Mouse (Mus musculus) olfactory bulb, adult 2 months (tissue): ENCODE measurements around the gene Frmd5. TPM values are rescaled to one million over a fixed set of nuclear protein-coding genes. Genes with fewer than 3 reads are reported as not detected.

Experiments used
- H3K27ac ChIP-seq: fragments of 200-500 bp; 2 replicates; pipeline ENCODE4 v1.5.1; 2012; ENCODE audit warnings: low read depth, low read length; ENCODE audit not compliant: insufficient read depth
- H3K4me1 ChIP-seq: fragments of 200-500 bp; 2 replicates; pipeline ENCODE4 v1.6.1; 2012; ENCODE audit warnings: low read length; ENCODE audit not compliant: control insufficient read depth, insufficient read depth
- H3K4me3 ChIP-seq: fragments of 200-500 bp; 2 replicates; pipeline ENCODE4 v1.5.1; 2012; ENCODE audit warnings: mild to moderate bottlenecking, low read depth, low read length, moderate library complexity; ENCODE audit not compliant: insufficient read depth
- CTCF ChIP-seq: fragments of 200-500 bp; IDR thresholded peaks from 2 replicates; pipeline ENCODE4 v1.5.1; 2012; ENCODE audit warnings: low read depth, mild to moderate bottlenecking, low read length, moderate library complexity; ENCODE audit not compliant: insufficient read depth
- POLR2A ChIP-seq: fragments of 200-500 bp; IDR thresholded peaks from 2 replicates; pipeline ENCODE4 v1.6.1; 2012; ENCODE audit warnings: mild to moderate bottlenecking, low read depth, low read length, moderate library complexity; ENCODE audit not compliant: insufficient read depth
- WGBS: fragments of 180-500 bp; shearing (Covaris S2); methylation state at CpG from one replicate; pipeline ENCODE4 v1.1.7; 2018; 5-methylcytosine and 5-hydroxymethylcytosine counted together
- polyA plus RNA-seq: library from polyadenylated mRNA; stranded (reverse); fragments of >200 nt; gene quantifications from 2 replicates; pipeline ENCODE4 v1.2.4, GENCODE M21; 2012; ENCODE audit warnings: low replicate concordance; ENCODE audit not compliant: missing spikeins, insufficient read depth, insufficient read length

The Frmd5 gene
- polyA plus RNA-seq, 1 experiment, result not detected

- 76% methylated on average over 11 of the region's 11 CpGs for WGBS
- H3K4me3 ChIP-seq, result no peak overlapping the region
- no peak for TF ChIP-seq POLR2A
- TF ChIP-seq CTCF, result no peak
- H3K4me1 ChIP-seq, result peaks cover 10% of the 10 kb centered on the region
- no peak overlapping the region for H3K27ac ChIP-seq
These were observed 197.7 kb downstream of the Frmd5 start for GRCm38 (mm10) chr2:121609141-121609724.

- 31% methylated on average over 4 of the region's 4 CpGs for WGBS
- Histone ChIP-seq H3K27ac (no peak overlapping the region), H3K4me1 (peaks cover 2% of the 10 kb centered on the region; the same call in 1 of the 2 replicates), H3K4me3 (no peak overlapping the region)
- TF ChIP-seq POLR2A, result no peak
- TF ChIP-seq CTCF, result no peak
These were observed 204.5 kb downstream of the Frmd5 start for GRCm38 (mm10) chr2:121602397-121602796.

- 51% methylated on average over 7 of the region's 7 CpGs for WGBS
- Histone ChIP-seq H3K4me3 (no peak overlapping the region), H3K4me1 (peaks cover 2% of the 10 kb centered on the region; the same call in 1 of the 2 replicates), H3K27ac (no peak overlapping the region)
- TF ChIP-seq CTCF, result no peak
- no peak for TF ChIP-seq POLR2A
These were observed 205.3 kb downstream of the Frmd5 start for GRCm38 (mm10) chr2:121601543-121601942.

- no peak for TF ChIP-seq CTCF
- Histone ChIP-seq H3K4me3 (no peak overlapping the region), H3K27ac (no peak overlapping the region), H3K4me1 (peaks cover 2% of the 10 kb centered on the region; the same call in 1 of the 2 replicates)
- WGBS, result 89% methylated on average over 8 of the region's 8 CpGs
These were observed 206.2 kb downstream of the Frmd5 start for GRCm38 (mm10) chr2:121600736-121601135.

GRCm38 (mm10) chr2:121598249-121598648 lies 208.6 kb downstream of the Frmd5 start:
- WGBS, result 80% methylated on average over 7 of the region's 7 CpGs

GRCm38 (mm10) chr2:121596621-121597020 lies 210.3 kb downstream of the Frmd5 start:
- WGBS, result 89% methylated on average over 2 of the region's 2 CpGs
- no peak overlapping the region for H3K27ac ChIP-seq
- no peak overlapping the region for H3K4me3 ChIP-seq
- TF ChIP-seq POLR2A, result no peak
- TF ChIP-seq CTCF, result no peak
- H3K4me1 ChIP-seq, result 0 out of 2 replicates have a peak, but pooled peaks cover 4% of the 10 kb centered on the region

More at GRCm38 (mm10) chr2:121598249-121598648, 208.6 kb downstream of the Frmd5 start:
- no peak overlapping the region for H3K4me3 ChIP-seq
- no peak for TF ChIP-seq POLR2A
- TF ChIP-seq CTCF, result no peak
- H3K4me1 ChIP-seq, result peaks cover 6% of the 10 kb centered on the region; the same call in 1 of the 2 replicates
- H3K27ac ChIP-seq, result no peak overlapping the region

- Histone ChIP-seq H3K4me3 (no peak overlapping the region), H3K4me1 (0 out of 2 replicates have a peak, but pooled peaks cover 4% of the 10 kb centered on the region), H3K27ac (no peak overlapping the region)
- 39% methylated on average over 8 of the region's 8 CpGs for WGBS
- TF ChIP-seq CTCF (no peak), POLR2A (no peak)
These were observed 212.1 kb downstream of the Frmd5 start for GRCm38 (mm10) chr2:121594660-121595291.

- H3K4me3 ChIP-seq, result no peak overlapping the region
- 0 out of 2 replicates have a peak, but pooled peaks cover 4% of the 10 kb centered on the region for H3K4me1 ChIP-seq
- H3K27ac ChIP-seq, result no peak overlapping the region
- WGBS, result 68% methylated on average over 3 of the region's 3 CpGs
- no peak for TF ChIP-seq POLR2A
- no peak for TF ChIP-seq CTCF
These were observed 212.8 kb downstream of the Frmd5 start for GRCm38 (mm10) chr2:121594131-121594530.

GRCm38 (mm10) chr2:121588309-121588694 lies 218.6 kb downstream of the Frmd5 start:
- Histone ChIP-seq H3K4me3 (no peak overlapping the region), H3K4me1 (peaks cover 3% of the 10 kb centered on the region; the same call in 1 of the 2 replicates), H3K27ac (no peak overlapping the region)
- 55% methylated on average over 4 of the region's 4 CpGs for WGBS
- no peak for TF ChIP-seq POLR2A
- TF ChIP-seq CTCF, result no peak
